Mouse (Mus musculus) heart, postnatal 14 days (tissue): ENCODE measurements around the gene Klhl15. TPM values are rescaled to one million over a fixed set of nuclear protein-coding genes. Genes with fewer than 3 reads are reported as not detected.
A peak's percentile ranks its signal among the peaks of the same experiment; 100 is the strongest.
"Not testable (repeated sequence)": the region's sequence is repeated elsewhere in the genome, so short reads cannot be mapped to it uniquely, and the experiment has no call there.

Experiments
- DNase-seq, 2 experiments: peaks; one replicate each; pipeline ENCODE4 v3.0.0; 2021 to 2022
- intact Hi-C: fragments of 180-260 bp; cut with DNase I; formaldehyde crosslinking; loops from one replicate; pipeline ENCODE4 v1.15.1; 2025
- long read RNA-seq, 2 experiments: library from polyadenylated mRNA; stranded (forward); transcript quantifications; one replicate each; pipeline ENCODE4 v2.0.0; 2021
- microRNA-seq, 2 experiments: library from miRNA; unstranded; fragments of <30 nt; microRNA quantifications; one replicate each; pipeline ENCODE4 v1.2.0; 2021 to 2022
- total RNA-seq, 2 experiments: library from RNA; stranded (reverse); gene quantifications; 2 replicates each; pipeline ENCODE4 v1.2.3; 2021

Gene Klhl15
- 1 to 10 TPM; 8.7 to 8.9 TPM for total RNA-seq
- long read RNA-seq, experiment 1, partial matches to known transcripts: 0 of 1 reads
- long read RNA-seq, experiment 1, other reads (novel, unspliced or antisense): 1 of 1 reads
- long read RNA-seq, experiment 2: 0 reads

- DNase-seq: peak; percentile 82 to 85
- intact Hi-C loops: loop anchor here (5.0 to 10.0 kb wide), 2 partner anchors 60 to 133 kb away; partner anchors contain the start of genes Apoo and Fam90a1b
Observed at GRCm38 (mm10) chrX:94234532-94235189, at the start of gene Klhl15. Klhl15 (plus strand) TSS chrX:94234599.

DNA sequence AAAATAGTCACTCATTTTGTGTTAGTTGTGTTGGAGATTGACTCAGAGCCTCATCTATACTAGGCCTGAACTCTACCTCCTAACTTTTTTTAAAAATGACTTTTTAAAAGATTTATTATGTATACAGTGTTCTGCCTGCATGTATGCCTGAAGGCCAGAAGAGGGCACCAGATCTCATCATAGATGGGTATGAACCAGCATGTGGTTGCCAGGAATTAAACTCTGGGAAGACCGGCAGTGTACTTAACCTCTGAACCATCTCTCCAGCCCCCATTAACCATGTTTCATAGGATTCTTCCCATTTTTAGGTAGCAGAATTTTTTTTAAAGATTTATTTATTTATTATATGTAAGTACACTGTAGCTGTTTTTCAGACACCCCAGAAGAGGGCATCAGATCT, 49.2 kb upstream of the Klhl15 start:
- intact Hi-C loops: no loop called here
- peak in 1 of 2 experiments; percentile 18 for DNase-seq

DNA sequence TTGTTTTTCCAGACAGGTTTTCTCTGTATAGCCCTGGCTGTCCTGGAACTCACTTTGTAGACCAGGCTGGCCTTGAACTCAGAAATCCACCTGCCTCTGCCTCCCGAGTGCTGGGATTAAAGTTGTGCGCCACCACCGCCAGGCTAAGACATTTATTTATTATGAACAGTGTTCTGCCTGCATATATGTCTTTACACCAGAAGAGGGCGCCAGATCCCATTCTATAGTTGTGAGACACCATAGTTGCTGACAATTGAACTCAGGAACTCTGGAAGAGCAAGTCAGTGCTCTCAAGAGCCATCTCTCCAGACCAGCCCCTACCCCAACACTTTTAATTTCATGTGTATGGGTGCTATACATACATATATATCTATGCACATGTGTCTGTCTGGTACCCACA, 40.5 kb upstream of the Klhl15 start:
- intact Hi-C loops: not testable (repeated sequence)
- DNase-seq: peak in 1 of 2 experiments; percentile 46

GRCm38 (mm10) chrX:94197789-94198188, 36.6 kb upstream of the Klhl15 start:
- DNase-seq: peak in 1 of 2 experiments; percentile 69
- intact Hi-C loops: no loop called here

GRCm38 (mm10) chrX:94212264-94212596, 22.2 kb upstream of the Klhl15 start:
- no peak for DNase-seq
- intact Hi-C loops: no loop called here

DNA sequence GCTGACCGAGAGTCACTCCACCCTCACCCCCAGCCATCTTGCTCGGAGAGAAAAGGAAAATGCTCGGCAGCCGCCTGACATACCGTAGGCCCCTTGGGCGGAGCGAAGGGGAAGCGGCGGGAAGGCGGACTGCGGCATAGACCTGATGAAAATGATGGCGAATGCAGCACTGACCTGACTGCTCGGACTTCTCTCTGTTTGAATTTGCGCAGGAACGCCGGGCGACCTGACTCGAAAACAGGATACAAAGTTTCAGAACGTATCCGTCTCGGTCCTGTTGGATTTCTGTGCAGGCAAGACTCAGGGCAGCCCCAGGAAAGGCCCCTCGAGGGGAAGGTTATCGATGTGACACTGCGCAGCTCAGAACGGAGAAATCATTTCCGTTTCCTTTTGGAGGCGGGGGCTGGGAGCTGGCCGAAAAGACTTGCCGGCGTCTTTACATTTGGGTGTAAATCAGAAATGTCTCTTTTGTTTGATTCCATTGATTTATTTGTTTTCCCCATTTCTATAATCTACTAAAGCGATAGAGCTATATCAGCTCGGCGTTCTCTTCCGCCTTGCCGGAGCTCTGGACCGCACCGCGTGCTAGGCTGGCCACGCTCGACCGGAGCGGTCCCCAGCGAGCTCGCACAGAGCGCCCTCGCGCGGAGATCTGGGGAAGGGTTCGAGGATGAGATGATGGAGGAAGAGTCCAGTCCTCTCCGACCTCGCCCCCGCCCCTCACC, 21.6 kb upstream of the Klhl15 start, which contains the start of gene Eif2s3x:
TSS of gene Eif2s3x (minus strand) at position 266 of the 725 bp plus-strand sequence.
- intact Hi-C loops: no loop called here
- peak; percentile 84 to 93 for DNase-seq

GRCm38 (mm10) chrX:94213384-94213783, 21.0 kb upstream of the Klhl15 start:
- intact Hi-C loops: no loop called here
- DNase-seq: peak in 1 of 2 experiments; percentile 9

- intact Hi-C loops: loop anchor here (10.0 kb wide), 1 partner anchor 61 kb away; no protein-coding TSS in a partner anchor
- no peak for DNase-seq
Observed at GRCm38 (mm10) chrX:94233432-94233831, 967 bp upstream of the Klhl15 start.

- intact Hi-C loops: loop anchor here (10.0 kb wide), 1 partner anchor 61 kb away; no protein-coding TSS in a partner anchor
- no peak for DNase-seq
Observed at GRCm38 (mm10) chrX:94233936-94234531, 365 bp upstream of the Klhl15 start.

DNA sequence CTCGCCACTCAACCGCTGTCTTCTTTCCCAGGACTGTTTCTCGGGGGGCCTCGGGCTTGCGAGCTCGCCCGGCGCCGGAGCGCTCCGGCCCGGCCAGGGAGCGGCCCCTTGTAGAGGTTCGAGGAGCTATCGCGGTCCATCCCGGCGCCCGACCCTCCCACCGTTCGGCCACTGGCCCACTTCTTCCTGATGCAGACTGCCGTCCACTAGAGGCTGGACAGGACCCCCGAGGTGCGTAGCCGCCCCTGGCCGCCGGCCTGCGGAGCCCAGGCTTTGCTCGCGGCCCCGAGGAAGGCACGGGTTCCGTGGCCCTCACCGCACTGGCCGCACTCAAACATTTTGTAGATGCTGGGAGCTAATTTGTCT, 774 bp downstream of the Klhl15 start:
- intact Hi-C loops: loop anchor here (5.0 to 10.0 kb wide), 2 partner anchors 60 to 132 kb away; partner anchors contain the start of genes Apoo and Fam90a1b
- DNase-seq: peak in 1 of 2 experiments; percentile 20

GRCm38 (mm10) chrX:94235601-94236000, 1.2 kb downstream of the Klhl15 start:
- intact Hi-C loops: loop anchor here (5.0 to 10.0 kb wide), 2 partner anchors 59 to 132 kb away; partner anchors contain the start of genes Apoo and Fam90a1b
- DNase-seq: no peak

DNA sequence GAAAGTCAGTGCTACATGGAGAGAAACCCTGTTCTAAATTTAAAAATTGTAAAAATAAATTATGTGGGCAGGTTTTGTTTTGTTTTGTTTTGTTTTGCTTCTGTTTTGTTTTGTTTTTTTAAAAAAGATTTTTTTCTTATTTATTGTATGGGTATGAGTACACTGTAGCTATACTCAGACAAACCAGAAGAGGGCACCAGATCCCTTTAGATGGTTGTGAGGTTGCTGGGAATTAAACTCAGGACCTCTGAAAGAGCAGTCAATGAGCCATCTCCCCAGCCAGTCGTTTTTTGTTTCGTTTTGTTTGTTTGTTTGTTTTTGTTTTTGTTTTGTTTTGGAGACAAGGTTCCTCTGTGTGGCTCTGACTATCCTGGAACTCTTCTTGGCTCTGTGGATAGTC, 54.5 kb downstream of the Klhl15 start:
- peak; percentile 5 to 48 for DNase-seq
- intact Hi-C loops: loop anchor here (2.0 to 10.0 kb wide), 2 partner anchors 80 to 256 kb away; partner anchors contain the start of gene Maged1

DNA sequence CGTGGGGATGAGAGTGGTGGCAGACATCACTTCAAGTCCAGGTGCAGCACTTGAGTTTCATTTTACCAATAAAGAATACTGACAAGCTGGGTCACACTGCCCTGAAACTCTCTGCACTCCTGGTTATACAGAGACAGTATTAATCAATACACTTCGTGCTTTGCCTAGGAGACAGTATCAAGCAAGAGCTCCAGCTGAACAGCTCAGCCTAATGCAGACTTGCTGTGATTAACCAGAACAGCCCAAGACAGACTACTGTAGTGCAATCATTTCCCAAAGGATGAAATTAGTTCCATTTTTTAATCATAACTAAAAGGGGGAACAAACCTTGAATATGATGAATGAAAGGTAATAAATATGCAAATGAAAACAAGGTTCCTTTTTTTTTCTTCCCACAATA, 68.5 kb downstream of the Klhl15 start:
- intact Hi-C loops: no loop called here
- no peak for DNase-seq

- DNase-seq: no peak
- intact Hi-C loops: no loop called here
Observed at GRCm38 (mm10) chrX:94321036-94321902, 86.9 kb downstream of the Klhl15 start.

Small RNA genes within 50 kb of the gene (microRNA-seq; reads per million reads assigned to microRNA genes)
- gene Mir7673: 0 reads per million in 2 experiments

Other genes starting within 250 kb of the Klhl15 start
- 10 to 100 TPM; 24.1 to 26.8 TPM for gene Zfx, start 110.9 kb upstream of the Klhl15 start, total RNA-seq
- gene Eif2s3x, start 21.7 kb upstream of the Klhl15 start, total RNA-seq: 100 to 1,000 TPM; 110 to 156 TPM
- not detected for gene Fam90a1b, start 132.2 kb downstream of the Klhl15 start, total RNA-seq
- 100 to 1,000 TPM; 177 to 231 TPM for gene Apoo, start 132.5 kb downstream of the Klhl15 start, total RNA-seq